Mouse (Mus musculus): ENCODE measurements around the gene Gm13695. TPM values are rescaled to one million over a fixed set of nuclear protein-coding genes. Genes with fewer than 3 reads are reported as not detected.
"Not testable (repeated sequence)": the region's sequence is repeated elsewhere in the genome, so short reads cannot be mapped to it uniquely, and the experiment has no call there.

Gene Gm13695
- polyA plus RNA-seq (2012; rRNA removed) = not detected in 2 replicates

DNA sequence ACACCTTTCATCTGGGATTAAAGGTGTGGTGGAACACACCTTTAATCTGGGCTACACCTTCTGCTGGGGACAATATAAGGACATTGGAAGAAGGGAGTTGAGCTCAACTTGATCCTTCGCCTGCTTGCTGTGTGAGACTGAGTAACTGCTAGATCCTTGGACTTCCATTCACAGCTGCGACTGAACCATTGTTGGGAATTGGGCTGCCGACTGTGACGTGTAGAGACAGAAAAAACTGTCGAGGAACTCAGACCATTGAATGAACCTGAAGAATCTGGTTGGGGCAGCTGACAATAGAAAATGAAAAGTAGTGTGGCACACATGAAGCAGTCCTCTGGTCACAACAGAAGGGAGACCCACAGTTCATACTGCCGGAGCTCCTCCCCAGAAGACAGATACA, at the start of gene Gm13695:
Gene Gm13695, plus strand, starts transcription at position 301 of the 400 bp plus-strand sequence.
- WGBS = no CpG with 5 or more reads among the region's 6 CpGs
- not testable (repeated sequence) for DNase-seq (ENCODE audit: low read depth, low spot score)

DNA sequence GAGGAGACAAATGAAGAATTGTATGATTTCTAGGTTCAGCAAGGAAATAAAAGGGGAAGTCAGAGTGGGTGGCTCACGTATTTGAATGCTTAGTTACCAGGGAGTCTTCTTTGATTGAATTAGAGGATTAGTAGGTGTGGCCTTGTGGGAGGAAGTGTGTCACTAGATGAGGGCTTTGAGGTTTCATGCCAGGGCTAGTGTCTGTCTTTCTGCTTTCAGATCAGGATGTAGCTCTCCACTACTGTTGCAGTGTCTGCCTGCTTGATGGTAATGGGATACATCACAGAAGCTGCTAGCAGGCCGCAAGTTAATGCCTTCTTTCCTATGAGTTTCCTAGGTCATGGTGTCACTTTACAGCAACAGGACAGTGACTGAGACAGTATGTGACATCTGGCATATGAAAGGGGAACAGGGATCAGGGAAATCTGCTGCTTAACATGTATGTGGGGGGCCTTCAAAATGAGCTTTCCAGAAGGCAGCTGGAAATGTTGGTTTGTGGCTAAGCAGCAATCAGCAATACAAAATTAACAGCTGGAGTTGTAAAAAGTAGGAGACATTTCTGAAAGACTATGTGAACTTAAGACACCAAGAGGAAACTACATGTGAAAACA, 37.5 kb upstream of the Gm13695 start:
- no peak for DNase-seq (ENCODE audit: low read depth, low spot score)
- WGBS = 68% methylated on average over 2 of the region's 2 CpGs

- DNase-seq (ENCODE audit: low read depth, low spot score) = no peak
- WGBS = 3% methylated on average over 20 of the region's 20 CpGs
Measured at GRCm38 (mm10) chr2:83940931-83941361, 26.2 kb upstream of the Gm13695 start, which contains the start of gene Zswim2. TSS of gene Zswim2 (minus strand) at chr2:83941228.

DNA sequence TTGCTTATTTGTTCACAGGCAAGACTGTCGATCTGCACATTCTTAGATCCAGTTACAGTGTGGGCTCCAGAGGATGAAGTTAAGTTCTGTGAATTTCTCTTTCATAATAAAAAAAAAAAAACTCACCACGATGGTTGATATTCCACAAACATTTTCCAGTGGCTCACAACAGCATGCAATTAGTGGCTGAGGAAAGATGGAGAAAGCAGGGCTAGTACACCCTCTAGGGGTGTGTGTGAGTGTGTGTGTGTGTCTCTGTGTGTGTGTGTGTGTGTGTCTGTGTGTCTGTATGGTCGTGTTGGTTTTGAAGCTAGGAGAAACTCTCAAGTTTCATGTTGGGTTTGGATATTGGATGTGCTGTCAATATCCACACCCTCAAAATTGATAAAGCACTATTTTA, 25.7 kb upstream of the Gm13695 start:
- DNase-seq (ENCODE audit: low read depth, low spot score) = no peak
- WGBS = 31% methylated on average over 3 of the region's 3 CpGs

DNA sequence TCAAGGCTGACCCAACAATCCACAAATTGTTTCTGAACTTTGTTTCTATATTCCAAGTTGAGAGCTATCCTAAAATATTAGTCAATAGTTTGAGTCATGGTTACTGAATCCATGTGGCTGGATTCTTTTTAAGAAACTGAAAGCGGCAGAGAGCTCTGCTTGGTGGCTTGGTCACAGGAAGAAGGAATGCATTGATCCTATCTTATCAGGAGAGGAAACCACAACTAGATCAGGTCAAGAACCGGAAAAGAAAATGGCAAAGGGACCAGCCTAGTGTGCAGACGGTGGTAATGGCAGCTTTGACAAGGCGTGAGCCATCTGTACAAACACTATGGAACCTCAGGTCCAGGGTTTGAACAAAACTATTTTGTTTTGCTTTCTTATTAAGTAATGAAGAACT, 25.3 kb upstream of the Gm13695 start:
- no peak for DNase-seq (ENCODE audit: low read depth, low spot score)
- 76% methylated on average over 4 of the region's 4 CpGs for WGBS

- whole genome bisulfite sequencing = no CpG with 5 or more reads among the region's 6 CpGs
- DNase-seq (ENCODE audit: low read depth, low spot score) = not testable (repeated sequence)
Measured at GRCm38 (mm10) chr2:83955393-83955792, 11.7 kb upstream of the Gm13695 start, which contains the start of gene Gm13698. TSS of gene Gm13698 (plus strand) at chr2:83955693.

GRCm38 (mm10) chr2:83961203-83961602, 5.9 kb upstream of the Gm13695 start, which contains the start of gene Gm13693:
TSS of gene Gm13693 (plus strand) at chr2:83961503.
- no CpG with 5 or more reads among the region's 6 CpGs for WGBS

GRCm38 (mm10) chr2:83972823-83973222, 5.7 kb downstream of the Gm13695 start, which contains the start of gene Gm13696:
TSS of gene Gm13696 (plus strand) at chr2:83973123.
- no CpG with 5 or more reads among the region's 6 CpGs for WGBS
- DNase-seq (ENCODE audit: low read depth, low spot score) = not testable (repeated sequence)

More at GRCm38 (mm10) chr2:83961203-83961602, 5.9 kb upstream of the Gm13695 start, which contains the start of gene Gm13693:
- not testable (repeated sequence) for DNase-seq (ENCODE audit: low read depth, low spot score)

DNA sequence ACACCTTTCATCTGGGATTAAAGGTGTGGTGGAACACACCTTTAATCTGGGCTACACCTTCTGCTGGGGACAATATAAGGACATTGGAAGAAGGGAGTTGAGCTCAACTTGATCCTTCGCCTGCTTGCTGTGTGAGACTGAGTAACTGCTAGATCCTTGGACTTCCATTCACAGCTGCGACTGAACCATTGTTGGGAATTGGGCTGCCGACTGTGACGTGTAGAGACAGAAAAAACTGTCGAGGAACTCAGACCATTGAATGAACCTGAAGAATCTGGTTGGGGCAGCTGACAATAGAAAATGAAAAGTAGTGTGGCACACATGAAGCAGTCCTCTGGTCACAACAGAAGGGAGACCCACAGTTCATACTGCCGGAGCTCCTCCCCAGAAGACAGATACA, 11.5 kb downstream of the Gm13695 start, which contains the start of gene Gm13694:
Gene Gm13694, plus strand, starts transcription at position 301 of the 400 bp plus-strand sequence.
- no CpG with 5 or more reads among the region's 6 CpGs for WGBS
- DNase-seq (ENCODE audit: low read depth, low spot score) = not testable (repeated sequence)

DNA sequence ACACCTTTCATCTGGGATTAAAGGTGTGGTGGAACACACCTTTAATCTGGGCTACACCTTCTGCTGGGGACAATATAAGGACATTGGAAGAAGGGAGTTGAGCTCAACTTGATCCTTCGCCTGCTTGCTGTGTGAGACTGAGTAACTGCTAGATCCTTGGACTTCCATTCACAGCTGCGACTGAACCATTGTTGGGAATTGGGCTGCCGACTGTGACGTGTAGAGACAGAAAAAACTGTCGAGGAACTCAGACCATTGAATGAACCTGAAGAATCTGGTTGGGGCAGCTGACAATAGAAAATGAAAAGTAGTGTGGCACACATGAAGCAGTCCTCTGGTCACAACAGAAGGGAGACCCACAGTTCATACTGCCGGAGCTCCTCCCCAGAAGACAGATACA, 17.3 kb downstream of the Gm13695 start, which contains the start of gene Gm13697:
Gene Gm13697, plus strand, starts transcription at position 301 of the 400 bp plus-strand sequence.
- no CpG with 5 or more reads among the region's 6 CpGs for WGBS

DNA sequence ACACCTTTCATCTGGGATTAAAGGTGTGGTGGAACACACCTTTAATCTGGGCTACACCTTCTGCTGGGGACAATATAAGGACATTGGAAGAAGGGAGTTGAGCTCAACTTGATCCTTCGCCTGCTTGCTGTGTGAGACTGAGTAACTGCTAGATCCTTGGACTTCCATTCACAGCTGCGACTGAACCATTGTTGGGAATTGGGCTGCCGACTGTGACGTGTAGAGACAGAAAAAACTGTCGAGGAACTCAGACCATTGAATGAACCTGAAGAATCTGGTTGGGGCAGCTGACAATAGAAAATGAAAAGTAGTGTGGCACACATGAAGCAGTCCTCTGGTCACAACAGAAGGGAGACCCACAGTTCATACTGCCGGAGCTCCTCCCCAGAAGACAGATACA, 23.1 kb downstream of the Gm13695 start, which contains the start of gene Gm13691:
Gene Gm13691, plus strand, starts transcription at position 301 of the 400 bp plus-strand sequence.
- no CpG with 5 or more reads among the region's 6 CpGs for WGBS
- DNase-seq (ENCODE audit: low read depth, low spot score) = not testable (repeated sequence)

More for the DNA sequence above, 17.3 kb downstream of the Gm13695 start, which contains the start of gene Gm13697:
- DNase-seq (ENCODE audit: low read depth, low spot score) = not testable (repeated sequence)

DNA sequence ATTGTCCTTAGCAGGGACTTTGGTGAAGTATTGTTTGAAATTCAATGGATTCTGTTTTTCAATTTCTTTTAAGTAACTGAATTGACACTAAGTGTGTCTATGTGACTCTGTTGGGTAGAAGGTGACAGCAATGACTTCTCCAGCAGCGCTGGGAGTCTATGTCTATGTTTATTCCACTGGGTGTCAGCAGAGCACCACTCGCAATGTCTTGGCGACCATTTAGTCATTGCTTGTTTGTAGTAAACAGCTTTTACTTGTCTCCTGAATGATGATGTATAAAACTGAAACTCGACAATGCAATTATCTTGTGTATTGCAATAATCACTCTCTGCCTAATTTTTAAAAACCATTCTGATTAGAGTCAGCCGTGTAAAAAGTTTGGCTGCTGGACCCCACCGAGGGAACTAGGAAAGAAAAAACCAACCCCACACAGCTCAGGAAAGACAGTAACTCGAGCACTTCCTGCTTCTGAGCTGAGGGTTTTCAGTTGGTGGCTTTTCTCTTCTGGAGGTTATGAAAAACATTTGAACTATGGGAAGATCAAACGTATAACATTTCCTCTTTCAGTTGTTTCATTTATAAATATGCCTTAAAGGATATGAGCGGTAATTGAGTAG, 26.6 kb downstream of the Gm13695 start:
- WGBS = 38% methylated on average over 8 of the region's 9 CpGs
- DNase-seq (ENCODE audit: low read depth, low spot score) = not testable (repeated sequence)

DNA sequence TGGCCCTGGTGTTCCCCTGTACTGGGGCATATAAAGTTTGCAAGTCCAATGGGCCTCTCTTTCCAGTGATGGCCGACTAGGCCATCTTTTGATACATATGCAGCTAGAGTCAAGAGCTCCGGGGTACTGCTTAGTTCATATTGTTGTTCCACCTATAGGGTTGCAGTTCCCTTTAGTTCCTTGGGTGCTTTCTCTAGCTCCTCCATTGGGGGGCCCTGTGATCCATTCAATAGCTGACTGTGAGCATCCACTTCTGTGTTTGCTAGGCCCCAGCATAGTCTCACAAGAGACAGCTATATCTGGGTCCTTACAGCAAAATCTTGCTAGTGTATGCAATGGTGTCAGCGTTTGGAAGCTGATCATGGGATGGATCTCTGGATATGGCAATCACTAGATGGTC, 27.4 kb downstream of the Gm13695 start:
- DNase-seq (ENCODE audit: low read depth, low spot score) = not testable (repeated sequence)
- 64% methylated on average over 2 of the region's 3 CpGs for WGBS

DNA sequence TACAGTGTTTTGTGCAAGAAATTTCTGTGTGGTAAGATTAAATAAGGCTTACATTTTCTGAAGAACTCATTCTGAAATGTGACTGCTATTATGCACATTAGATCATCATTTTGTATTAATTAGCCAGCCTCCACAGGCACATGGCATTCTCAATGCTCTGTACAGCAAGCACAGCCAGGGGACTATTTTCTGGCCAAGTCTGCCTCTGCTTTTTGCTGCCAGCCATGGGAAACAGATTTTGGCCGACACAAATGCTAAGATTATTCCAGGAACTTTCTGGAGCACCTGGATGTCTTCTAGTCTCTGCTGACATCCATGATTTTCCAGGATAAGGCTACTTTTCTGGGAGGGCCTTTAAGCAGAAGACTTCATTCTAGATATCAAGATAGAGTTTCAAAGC, 41.8 kb downstream of the Gm13695 start:
- no peak for DNase-seq (ENCODE audit: low read depth, low spot score)
- WGBS = 48% methylated on average over 1 of the region's 1 CpGs

DNA sequence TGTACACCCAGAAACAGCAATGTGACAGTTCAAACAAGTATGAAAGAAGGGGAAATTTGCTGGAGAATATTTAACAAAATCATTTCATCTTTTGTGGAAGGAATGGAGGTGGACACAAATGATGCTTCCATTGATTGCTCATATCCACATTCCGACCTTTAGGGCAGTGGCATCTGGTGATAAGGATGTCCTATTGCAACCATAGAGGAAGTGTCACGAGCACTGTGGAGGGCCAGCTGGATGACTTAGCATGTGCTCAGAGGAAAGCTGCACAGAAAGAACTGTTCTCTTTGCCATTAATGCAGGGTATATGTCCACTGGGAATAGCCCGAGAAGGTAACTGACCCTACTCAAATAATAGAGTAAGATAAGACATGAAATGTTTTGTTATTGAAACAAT, 42.7 kb downstream of the Gm13695 start:
- no peak for DNase-seq (ENCODE audit: low read depth, low spot score)
- 63% methylated on average over 3 of the region's 3 CpGs for WGBS

GRCm38 (mm10) chr2:84014572-84014971, 47.5 kb downstream of the Gm13695 start:
- 55% methylated on average over 6 of the region's 6 CpGs for WGBS
- no peak for DNase-seq (ENCODE audit: low read depth, low spot score)

DNA sequence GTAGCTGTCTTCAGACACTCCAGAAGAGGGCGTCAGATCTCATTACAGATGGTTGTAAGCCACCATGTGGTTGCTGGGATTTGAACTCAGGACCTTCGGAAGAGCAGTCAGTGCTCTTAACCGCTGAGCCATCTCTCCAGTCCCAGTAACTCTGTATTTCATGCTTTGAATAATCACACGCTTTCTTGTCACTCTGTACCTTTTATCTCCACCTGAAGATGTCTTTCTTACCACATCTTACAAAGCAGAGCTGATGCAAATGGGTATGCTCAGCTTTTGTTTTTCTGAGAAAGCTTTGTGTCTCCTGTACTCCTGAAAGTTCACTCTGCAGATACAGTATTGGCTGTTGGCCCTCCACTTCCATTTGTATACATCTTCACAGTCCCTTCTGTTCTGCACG, 49.2 kb downstream of the Gm13695 start:
- DNase-seq (ENCODE audit: low read depth, low spot score) = not testable (repeated sequence)
- WGBS = 76% methylated on average over 5 of the region's 5 CpGs

- WGBS = 55% methylated on average over 3 of the region's 3 CpGs
- no peak for DNase-seq (ENCODE audit: low read depth, low spot score)
Measured at GRCm38 (mm10) chr2:84018330-84018729, 51.2 kb downstream of the Gm13695 start.
